Mouse (Mus musculus) liver, adult (tissue): ENCODE measurements around the gene Mn1.

Source experiments
- GATA4 ChIP-seq: IDR thresholded peaks from 2 replicates; pipeline ENCODE4 v1.6.1; 2014; ENCODE audit warnings: mild to moderate bottlenecking, low read length; ENCODE audit not compliant: insufficient replicate concordance

The Mn1 gene

DNA sequence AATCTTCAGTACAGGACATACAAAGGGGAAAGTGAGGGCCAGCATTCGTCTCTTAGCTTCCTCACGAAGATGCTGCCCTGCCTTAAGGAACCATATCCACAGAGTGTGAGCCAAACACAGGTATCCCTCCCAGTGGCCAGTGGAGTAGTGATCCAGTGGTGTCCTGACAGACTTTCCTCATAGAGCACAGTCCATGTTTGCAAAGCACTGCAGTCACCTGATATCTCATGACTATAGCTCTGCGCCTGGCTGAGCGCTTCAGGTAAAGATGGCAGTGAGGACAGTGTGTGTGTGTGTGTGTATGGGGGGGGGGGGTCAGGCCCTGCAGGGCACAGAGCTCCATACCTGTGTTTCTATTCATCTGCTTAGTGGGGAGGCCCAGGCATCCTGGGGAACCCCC, 53.7 kb downstream of the Mn1 start:
- no peak for TF ChIP-seq GATA4

DNA sequence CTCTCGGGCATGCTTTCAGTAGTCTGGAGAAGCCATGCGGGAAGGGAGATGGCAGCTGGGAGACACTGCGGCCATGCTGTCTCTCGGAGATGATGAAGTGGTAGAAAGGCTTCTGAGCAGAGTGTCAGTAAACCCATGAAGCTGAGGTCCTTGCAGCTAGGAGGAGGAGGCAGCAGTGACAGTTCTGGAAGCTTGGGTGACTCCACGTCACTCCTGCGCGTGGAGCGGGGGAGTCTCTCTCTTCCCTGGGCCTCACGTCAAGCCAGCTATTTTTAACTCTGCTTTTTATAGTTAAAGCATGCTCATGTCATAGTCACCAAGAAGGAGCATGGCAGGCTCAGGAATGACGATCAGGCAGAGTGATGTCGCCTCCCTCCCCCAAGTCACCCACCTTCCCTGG, 56.3 kb downstream of the Mn1 start:
- no peak for TF ChIP-seq GATA4

DNA sequence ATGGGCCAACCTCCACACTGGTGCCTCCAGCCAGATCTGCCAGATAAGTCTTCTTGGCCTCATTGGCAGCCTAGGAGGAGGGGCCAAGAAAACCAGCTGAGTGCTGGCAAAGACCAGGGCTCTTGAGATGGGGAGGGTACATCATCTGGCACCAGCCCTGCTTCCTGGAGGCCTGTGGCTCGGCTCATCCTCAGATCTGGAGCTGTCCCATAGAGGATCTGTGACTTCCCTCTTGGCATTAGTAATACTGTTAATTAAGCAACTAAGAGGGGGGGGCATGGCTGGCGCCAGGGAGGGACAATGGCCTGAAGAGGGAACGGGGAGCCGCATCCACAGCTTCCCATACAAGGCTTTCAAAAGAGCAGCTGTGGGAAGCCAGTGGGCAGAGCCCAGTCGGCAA, 58.6 kb downstream of the Mn1 start:
- TF ChIP-seq GATA4, result no peak

DNA sequence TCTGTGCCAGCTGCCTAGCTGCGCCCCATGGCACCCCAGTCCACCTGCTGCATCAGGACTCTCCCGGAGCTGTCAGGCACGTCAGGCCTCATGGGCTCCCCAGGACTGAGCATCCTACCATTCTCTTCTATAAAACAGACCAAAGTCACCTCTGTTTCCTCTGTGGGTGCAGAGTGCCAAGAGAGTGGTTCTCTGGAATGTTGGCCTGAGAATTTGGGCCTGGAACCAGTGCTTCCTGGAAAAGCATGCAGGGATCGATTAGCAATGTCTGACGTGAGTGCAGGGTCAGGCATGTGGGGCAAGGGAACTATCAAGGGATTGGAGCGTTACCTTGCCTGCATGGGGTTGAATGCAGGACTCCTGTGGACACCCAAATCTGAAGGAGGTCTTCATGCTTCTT, 59.0 kb downstream of the Mn1 start:
- TF ChIP-seq GATA4, result no peak

DNA sequence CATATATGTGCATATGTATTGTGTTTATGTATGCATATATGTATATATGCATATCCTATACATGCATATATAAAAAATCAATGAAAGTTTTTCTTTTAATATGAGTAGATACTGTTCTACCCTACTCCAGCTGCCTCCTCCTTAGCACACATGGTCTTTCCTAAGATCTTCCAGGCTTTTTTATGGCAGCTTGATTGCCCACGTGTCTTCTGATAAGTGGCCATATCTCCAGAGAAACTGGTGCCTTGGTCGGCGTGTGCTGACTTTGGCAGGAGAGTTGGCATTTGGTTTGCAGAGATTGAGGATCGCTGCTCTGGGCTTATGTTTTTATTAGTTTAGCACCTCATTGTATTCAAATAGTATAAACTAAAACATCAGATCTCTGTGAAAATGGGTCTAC, 68.7 kb downstream of the Mn1 start:
- TF ChIP-seq GATA4, result no peak

DNA sequence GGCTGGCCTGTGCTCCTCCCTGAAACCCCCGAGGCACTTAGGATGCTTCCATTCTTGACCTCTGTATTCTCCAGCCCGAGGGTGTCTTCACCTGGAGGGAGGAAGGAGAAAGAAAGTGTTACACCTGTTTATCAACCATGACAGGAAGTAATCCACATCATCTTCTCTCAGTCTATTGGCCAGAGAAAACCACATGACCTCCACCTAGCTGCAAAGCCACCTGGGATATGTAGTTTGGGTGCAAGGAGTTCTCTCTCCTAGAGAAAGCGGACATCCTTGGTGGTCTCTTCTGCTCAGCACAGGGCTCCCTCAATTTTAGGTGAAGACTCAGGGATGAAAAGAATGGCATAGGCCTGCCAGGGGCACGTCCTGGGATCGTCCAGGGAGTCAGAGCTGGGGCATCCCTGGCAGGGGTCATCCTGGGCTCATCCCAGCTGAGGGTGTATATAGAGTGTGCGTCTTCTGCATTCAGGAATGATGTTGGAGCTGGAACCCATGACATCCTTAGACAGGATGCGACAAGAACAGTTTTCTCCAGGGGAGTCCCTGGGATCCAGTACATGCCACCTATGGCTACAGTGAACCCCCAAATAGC, 72.0 kb downstream of the Mn1 start:
- no peak for TF ChIP-seq GATA4

DNA sequence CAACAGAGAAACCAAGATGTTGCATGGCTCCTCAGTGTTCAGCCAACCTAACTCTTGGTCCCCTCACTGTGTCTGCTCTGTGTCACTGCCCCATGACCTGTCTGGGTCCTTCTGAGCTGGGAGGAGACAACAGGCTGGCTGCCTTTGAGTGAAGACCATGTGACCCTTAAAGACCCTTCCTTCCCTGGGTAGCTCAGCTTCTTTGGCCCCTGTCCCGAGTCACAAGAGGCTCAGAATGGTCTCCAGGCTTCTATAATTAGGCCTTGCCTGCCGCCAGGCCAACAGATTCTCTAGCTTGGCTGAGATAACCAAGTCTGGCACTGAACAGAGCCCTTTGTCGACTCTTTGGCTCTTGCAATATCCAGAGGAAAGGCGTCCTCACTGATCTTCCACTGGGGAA, 73.4 kb downstream of the Mn1 start:
- no peak for TF ChIP-seq GATA4

DNA sequence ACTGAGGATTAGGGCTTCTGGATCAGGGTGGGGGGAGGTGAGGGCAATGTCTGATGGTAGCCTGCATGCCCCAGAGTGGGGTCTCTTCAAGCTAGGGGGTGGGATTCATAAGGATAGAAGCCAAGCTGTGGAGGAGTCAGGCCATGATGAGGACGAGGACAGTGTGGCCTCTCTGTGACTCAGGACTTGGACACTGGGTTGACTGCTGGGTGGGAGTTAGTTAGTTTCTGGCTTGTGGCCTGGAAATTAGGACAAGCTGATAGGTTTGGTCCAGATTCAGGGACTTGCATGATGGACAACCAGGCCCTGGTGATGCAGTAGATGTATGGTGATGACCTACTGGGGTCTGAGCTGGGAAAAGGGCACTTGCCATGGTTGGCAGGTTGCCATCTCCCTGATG, 74.3 kb downstream of the Mn1 start:
- no peak for TF ChIP-seq GATA4

DNA sequence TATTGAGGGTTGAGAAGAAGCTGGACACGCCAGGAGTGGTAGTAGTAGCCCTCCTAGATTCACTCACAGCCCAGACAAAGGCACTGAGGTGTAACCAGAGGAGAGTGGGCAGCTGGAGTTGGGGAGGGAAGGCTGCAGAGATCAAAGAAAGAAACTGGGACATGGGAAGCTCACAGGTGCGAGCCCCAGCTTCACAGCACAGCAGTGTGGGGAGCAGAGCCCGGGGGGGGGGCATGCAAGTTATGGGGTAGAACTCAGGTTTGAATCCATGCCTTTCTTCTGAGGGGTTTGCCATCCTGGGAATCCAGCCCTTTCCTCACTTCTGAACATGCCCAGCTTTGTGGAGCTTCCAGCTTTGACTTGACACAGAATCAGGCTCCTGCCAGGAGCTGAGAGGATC, 82.9 kb downstream of the Mn1 start:
- no peak for TF ChIP-seq GATA4

DNA sequence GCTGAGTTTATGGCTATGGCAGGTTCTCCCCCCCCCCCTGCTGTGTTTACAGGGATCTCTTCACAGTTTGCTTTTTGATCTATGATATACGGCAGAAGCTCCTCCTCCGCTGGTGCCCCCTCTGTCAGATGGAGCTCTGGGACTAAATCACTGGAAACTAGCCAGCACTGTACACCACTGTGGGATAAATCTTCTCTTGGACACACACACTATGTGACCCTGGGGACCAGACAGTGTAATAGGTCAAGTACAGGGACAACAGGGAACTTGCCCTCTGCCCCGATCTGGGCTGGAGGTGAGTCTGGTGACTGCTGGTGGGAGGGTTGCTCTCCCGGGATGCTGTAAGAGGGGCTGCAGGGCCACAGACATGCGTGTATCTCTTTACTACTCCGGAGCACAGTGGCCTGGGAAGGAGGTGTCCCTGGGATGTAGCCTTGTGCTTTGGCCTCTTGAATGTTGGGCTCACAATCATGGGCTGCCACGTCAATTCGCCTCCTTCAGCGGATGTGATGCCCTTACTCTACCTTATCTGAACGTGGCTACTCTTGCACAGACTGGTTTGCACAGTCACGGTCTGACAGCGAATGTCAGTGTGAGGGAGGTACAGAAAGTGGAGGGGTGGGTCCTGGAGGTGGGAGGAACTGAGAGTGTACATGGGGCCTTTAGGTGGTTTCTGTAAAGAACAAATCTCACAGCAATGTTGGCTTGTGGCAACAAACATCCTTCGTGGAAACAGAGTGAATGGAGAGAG, 84.7 kb downstream of the Mn1 start:
- TF ChIP-seq GATA4, result no peak

DNA sequence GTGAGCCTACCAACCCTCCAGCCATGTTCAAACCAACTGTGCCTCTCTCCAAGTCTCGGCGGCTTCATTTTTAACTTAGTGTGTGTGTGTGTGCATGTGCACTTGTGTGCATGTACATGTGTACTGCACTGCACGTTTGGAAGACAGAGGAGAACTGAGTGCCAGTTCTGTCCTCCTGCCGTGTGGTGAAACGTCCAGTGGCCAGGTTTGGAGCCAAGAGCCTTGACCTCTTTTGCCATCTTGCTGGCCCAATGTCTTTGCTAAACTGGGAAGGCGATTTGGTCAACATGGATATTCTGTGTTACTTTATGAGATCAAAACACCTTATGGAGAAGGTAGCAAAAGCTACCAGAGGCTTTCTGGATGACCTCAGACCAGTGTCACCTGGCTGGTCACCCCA, 88.1 kb downstream of the Mn1 start:
- no peak for TF ChIP-seq GATA4

DNA sequence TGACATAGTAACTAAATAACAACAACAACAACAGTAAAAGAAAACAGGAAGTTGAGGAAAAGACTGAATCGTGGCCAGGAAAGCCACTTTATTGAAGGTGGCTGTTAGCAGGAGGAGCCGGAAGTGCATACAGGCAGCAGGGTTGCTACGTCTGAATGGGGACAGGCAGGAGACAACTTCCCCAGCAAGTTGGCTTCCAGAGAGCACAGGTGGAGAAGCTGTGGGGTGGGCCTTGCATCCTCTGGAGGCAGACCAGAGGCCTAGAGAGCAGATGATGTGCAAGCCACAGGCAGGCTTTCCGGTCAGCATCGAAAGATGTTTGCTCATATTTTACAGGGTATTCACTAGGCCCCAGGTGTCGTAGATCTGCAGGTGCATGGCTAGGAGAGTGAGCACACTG, 88.7 kb downstream of the Mn1 start:
- TF ChIP-seq GATA4, result no peak

DNA sequence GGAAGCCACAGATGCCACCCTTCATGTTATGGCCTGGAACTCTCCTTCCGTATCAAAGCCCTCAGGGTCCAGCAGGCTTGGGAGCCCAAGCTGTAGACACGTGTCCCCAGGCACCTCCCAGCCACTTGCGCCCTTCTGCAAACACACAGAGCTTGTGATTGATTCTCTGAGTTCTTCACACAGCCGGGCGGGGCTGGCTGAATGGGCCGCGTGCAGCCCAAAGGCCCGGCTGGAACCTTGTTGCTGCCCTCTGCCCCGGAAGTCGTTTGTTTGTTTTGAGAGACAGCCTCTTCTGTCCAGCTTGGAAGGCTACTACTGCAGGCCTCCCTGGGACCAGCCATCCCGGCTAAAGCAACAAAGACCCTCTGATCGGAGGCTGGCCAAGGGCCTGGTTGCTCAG, 89.2 kb downstream of the Mn1 start:
- no peak for TF ChIP-seq GATA4
